Mouse (Mus musculus): ENCODE data around the gene Znhit2. TPM values are rescaled to one million over a fixed set of nuclear protein-coding genes. Genes with fewer than 3 reads are reported as not detected.

Gene Znhit2
- polyA plus RNA-seq, 1 experiment from 2014 or later: 33.9 TPM

DNA sequence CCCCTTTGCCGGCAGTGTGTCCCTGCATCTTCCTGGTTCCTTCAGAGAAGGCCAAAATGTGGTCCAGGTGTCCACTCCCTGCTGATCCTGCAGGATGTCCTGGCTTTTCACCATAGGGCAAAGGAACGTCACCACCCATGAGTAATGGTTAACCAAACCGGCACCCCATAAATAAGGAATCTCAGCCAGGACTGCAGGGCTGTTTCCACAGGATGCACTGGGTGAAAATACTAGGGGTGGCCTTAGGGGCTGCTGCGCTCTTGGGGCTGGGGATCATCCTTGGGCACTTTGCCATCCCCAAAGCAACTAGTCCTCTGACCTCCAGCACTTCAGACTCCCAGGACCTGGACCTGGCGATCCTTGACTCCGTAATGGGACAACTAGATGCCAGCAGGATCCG lies 44.6 kb downstream of the Znhit2 start, which contains the start of gene Naaladl1:
Gene Naaladl1, plus strand, starts transcription at position 197 of the 400 bp plus-strand sequence.
- 78% methylated on average over 7 of the region's 7 CpGs for WGBS
- H3K4me1 ChIP-seq (ENCODE audit: insufficient read depth, low read depth, low read length): no peaks in the 10 kb centered on the region
- no peaks in the 10 kb centered on the region for H3K27me3 ChIP-seq (replicated peaks; ENCODE audit: insufficient read depth, low read length)
- no peak for DNase-seq (ENCODE audit: low spot score)
- H3K4me3 ChIP-seq (ENCODE audit: low read depth, low read length): no peak within 1 kb of the TSS
- no peaks in the 10 kb centered on the region for H3K9me3 ChIP-seq (ENCODE audit: low read length)
- H3K4me2 ChIP-seq (replicated peaks; ENCODE audit: low read depth, low read length): no peak within 1 kb of the TSS
- TF ChIP-seq CTCF (IDR thresholded peaks at IDR 0.05) (no peak), EP300 (IDR thresholded peaks at IDR 0.05) (no peak)
- no peak for ATAC-seq
- H3K27ac ChIP-seq (ENCODE audit: low read length): no peak within 1 kb of the TSS
- H3K9ac ChIP-seq (replicated peaks; ENCODE audit: low read depth): no peak within 1 kb of the TSS
- H3K36me3 ChIP-seq (ENCODE audit: insufficient read depth, low read length): no peaks in the 10 kb centered on the region

Small RNA genes within 50 kb of the gene (microRNA-seq; reads per million reads assigned to microRNA genes)
- 1.5 reads per million for gene Mir6988

Other genes starting within 250 kb of the Znhit2 start
- gene Frmd8, start 185.9 kb upstream of the Znhit2 start, polyA plus RNA-seq (2015; fragmentation: Nextera tagmentation; extraction: Ambion mirVana): 33.9 and 35.1 TPM in 2 replicates
- 8.4 and 10.2 TPM in 2 replicates for gene Slc25a45, start 183.4 kb upstream of the Znhit2 start, polyA plus RNA-seq (2015; fragmentation: Nextera tagmentation; extraction: Ambion mirVana)
- gene Tigd3, start 167.0 kb upstream of the Znhit2 start, polyA plus RNA-seq (2015; fragmentation: Nextera tagmentation; extraction: Ambion mirVana): 1.3 and 1.5 TPM in 2 replicates
- 77.7 and 78.0 TPM in 2 replicates for gene Dpf2, start 148.2 kb upstream of the Znhit2 start, polyA plus RNA-seq (2015; fragmentation: Nextera tagmentation; extraction: Ambion mirVana)
- gene Cdc42ep2, start 136.4 kb upstream of the Znhit2 start, polyA plus RNA-seq (2015; fragmentation: Nextera tagmentation; extraction: Ambion mirVana): 21.3 and 23.2 TPM in 2 replicates
- gene Pola2, start 97.0 kb upstream of the Znhit2 start, polyA plus RNA-seq (2015; fragmentation: Nextera tagmentation; extraction: Ambion mirVana): 16.6 and 20.7 TPM in 2 replicates
- not detected in 2 replicates for gene Slc22a20, start 75.0 kb upstream of the Znhit2 start, polyA plus RNA-seq (2015; fragmentation: Nextera tagmentation; extraction: Ambion mirVana)
- 11.9 and 14.3 TPM in 2 replicates for gene Capn1, start 45.3 kb upstream of the Znhit2 start, polyA plus RNA-seq (2015; fragmentation: Nextera tagmentation; extraction: Ambion mirVana)
- 16.3 and 18.7 TPM in 2 replicates for gene Syvn1, start 14.6 kb upstream of the Znhit2 start, polyA plus RNA-seq (2015; fragmentation: Nextera tagmentation; extraction: Ambion mirVana)
- 36.7 and 37.6 TPM in 2 replicates for gene Mrpl49, start 3.4 kb upstream of the Znhit2 start, polyA plus RNA-seq (2015; fragmentation: Nextera tagmentation; extraction: Ambion mirVana)
- 784 and 827 TPM in 2 replicates for gene Fau, start 3.3 kb upstream of the Znhit2 start, polyA plus RNA-seq (2015; fragmentation: Nextera tagmentation; extraction: Ambion mirVana)
- 8.1 and 9.5 TPM in 2 replicates for gene Tm7sf2, start 7.2 kb downstream of the Znhit2 start, polyA plus RNA-seq (2015; fragmentation: Nextera tagmentation; extraction: Ambion mirVana)
- gene Vps51, start 16.0 kb downstream of the Znhit2 start, polyA plus RNA-seq (2015; fragmentation: Nextera tagmentation; extraction: Ambion mirVana): 48.7 and 52.7 TPM in 2 replicates
- gene Tmem262, start 18.8 kb downstream of the Znhit2 start, polyA plus RNA-seq (2015; fragmentation: Nextera tagmentation; extraction: Ambion mirVana): not detected in 2 replicates
- gene Gm28374, start 21.1 kb downstream of the Znhit2 start, polyA plus RNA-seq (2015; fragmentation: Nextera tagmentation; extraction: Ambion mirVana): 0.35 and 0.62 TPM in 2 replicates
- 53.5 and 57.8 TPM in 2 replicates for gene Zfpl1, start 23.8 kb downstream of the Znhit2 start, polyA plus RNA-seq (2015; fragmentation: Nextera tagmentation; extraction: Ambion mirVana)
- 2.8 TPM in 2 replicates for gene Cdca5, start 23.8 kb downstream of the Znhit2 start, polyA plus RNA-seq (2015; fragmentation: Nextera tagmentation; extraction: Ambion mirVana)
- not detected in 2 replicates for gene AC131692.1, start 33.2 kb downstream of the Znhit2 start, polyA plus RNA-seq (2015; fragmentation: Nextera tagmentation; extraction: Ambion mirVana)
- 0.14 TPM in 1 of 2 replicates, not detected in the other for gene Naaladl1, start 44.6 kb downstream of the Znhit2 start, polyA plus RNA-seq (2015; fragmentation: Nextera tagmentation; extraction: Ambion mirVana)
- gene Sac3d1, start 57.5 kb downstream of the Znhit2 start, polyA plus RNA-seq (2015; fragmentation: Nextera tagmentation; extraction: Ambion mirVana): 22.3 and 24.5 TPM in 2 replicates
- gene Snx15, start 67.1 kb downstream of the Znhit2 start, polyA plus RNA-seq (2015; fragmentation: Nextera tagmentation; extraction: Ambion mirVana): 29.7 and 30.8 TPM in 2 replicates
- gene Batf2, start 79.8 kb downstream of the Znhit2 start, polyA plus RNA-seq (2015; fragmentation: Nextera tagmentation; extraction: Ambion mirVana): 0.93 and 1.0 TPM in 2 replicates
- 64.5 and 64.6 TPM in 2 replicates for gene Arl2, start 80.4 kb downstream of the Znhit2 start, polyA plus RNA-seq (2015; fragmentation: Nextera tagmentation; extraction: Ambion mirVana)
- 0.10 TPM in 1 of 2 replicates, not detected in the other for gene Majin, start 123.2 kb downstream of the Znhit2 start, polyA plus RNA-seq (2015; fragmentation: Nextera tagmentation; extraction: Ambion mirVana)
- gene Gpha2, start 165.2 kb downstream of the Znhit2 start, polyA plus RNA-seq (2015; fragmentation: Nextera tagmentation; extraction: Ambion mirVana): 0.49 and 0.55 TPM in 2 replicates
- gene Ppp2r5b, start 174.7 kb downstream of the Znhit2 start, polyA plus RNA-seq (2015; fragmentation: Nextera tagmentation; extraction: Ambion mirVana): 20.2 and 21.6 TPM in 2 replicates
- 5.1 and 5.9 TPM in 2 replicates for gene Atg2a, start 180.5 kb downstream of the Znhit2 start, polyA plus RNA-seq (2015; fragmentation: Nextera tagmentation; extraction: Ambion mirVana)
- gene Ehd1, start 215.5 kb downstream of the Znhit2 start, polyA plus RNA-seq (2015; fragmentation: Nextera tagmentation; extraction: Ambion mirVana): 115 and 119 TPM in 2 replicates
- gene Cdc42bpg, start 245.3 kb downstream of the Znhit2 start, polyA plus RNA-seq (2015; fragmentation: Nextera tagmentation; extraction: Ambion mirVana): 2.8 and 3.2 TPM in 2 replicates

Measured in lung, postnatal 0 days (tissue).